8 mouse cellular contexts compared by ENCODE assay signal in genomic region chr11:106627692-106628091, GRCm38 (mm10). TPM values are rescaled to one million over a fixed set of nuclear protein-coding genes. Genes with fewer than 3 reads are reported as not detected.
DNase-seq lines count a peak whose midpoint lies in the region; ATAC-seq and TF ChIP-seq lines count a peak whose summit lies in the region.

No protein-coding gene starts in this region.

- ATAC-seq in intestine, postnatal 0 days = peak; percentile 41; the same call in 1 of the 2 replicates
- ATAC-seq in limb, embryonic 14.5 days (ENCODE audit: low FRiP score, low read depth) = peak; percentile 57
- peak; percentile 50 for ATAC-seq in stomach, postnatal 0 days (ENCODE audit: low FRiP score, low TSS enrichment)

- no peak for TF ChIP-seq POLR2A in limb, embryonic 14.5 days (IDR thresholded peaks at IDR 0.05; ENCODE audit: borderline replicate concordance, extremely low read depth, insufficient read depth, insufficient read length)
- TF ChIP-seq POLR2A in myocyte (IDR thresholded peaks at IDR 0.05; ENCODE audit: insufficient read length, low read depth) = no peak

- H3K4me2 ChIP-seq in intestine, postnatal 0 days (replicated peaks; ENCODE audit: low read depth) = no peak overlapping the region
- no peak overlapping the region for H3K4me2 ChIP-seq in limb, embryonic 14.5 days (replicated peaks; ENCODE audit: low read depth, low read length, severe bottlenecking)
- H3K4me2 ChIP-seq in myocyte (ENCODE audit: low read depth) = no peak overlapping the region
- H3K4me2 ChIP-seq in stomach, postnatal 0 days (replicated peaks; ENCODE audit: low read depth) = no peak overlapping the region

- no peak overlapping the region for H3ac ChIP-seq in myocyte (ENCODE audit: control insufficient read depth, insufficient read length)

- H3K9ac ChIP-seq in intestine, postnatal 0 days (ENCODE audit: low read depth, low read length) = no peak overlapping the region
- H3K9ac ChIP-seq in limb, embryonic 14.5 days (ENCODE audit: low read depth, low read length, severe bottlenecking) = no peak overlapping the region
- H3K9ac ChIP-seq in stomach, postnatal 0 days (ENCODE audit: low read length) = no peak overlapping the region

- TF ChIP-seq CTCF in intestine, postnatal 0 days (IDR thresholded peaks at IDR 0.05; ENCODE audit: low read depth) = peak; percentile 94
- peak; percentile 96 for TF ChIP-seq CTCF in stomach, postnatal 0 days (IDR thresholded peaks at IDR 0.05; ENCODE audit: low read depth)

- no peaks in the 10 kb centered on the region for H3K36me3 ChIP-seq in intestine, postnatal 0 days (ENCODE audit: control insufficient read depth, insufficient read depth)
- no peaks in the 10 kb centered on the region for H3K36me3 ChIP-seq in limb, embryonic 14.5 days (ENCODE audit: control insufficient read depth, insufficient read depth, low read length)
- H3K36me3 ChIP-seq in myocyte (ENCODE audit: control insufficient read depth, insufficient read depth) = no peaks in the 10 kb centered on the region
- H3K36me3 ChIP-seq in stomach, postnatal 0 days (ENCODE audit: control insufficient read depth, insufficient read depth, low read length) = no peaks in the 10 kb centered on the region

- H3K4me1 ChIP-seq in intestine, postnatal 0 days (replicated peaks; ENCODE audit: control insufficient read depth, insufficient read depth, low read length) = no peaks in the 10 kb centered on the region
- H3K4me1 ChIP-seq in limb, embryonic 14.5 days (ENCODE audit: control insufficient read depth, insufficient read depth, low read length) = no peaks in the 10 kb centered on the region
- H3K4me1 ChIP-seq in stomach, postnatal 0 days (replicated peaks; ENCODE audit: control insufficient read depth, insufficient read depth) = no peaks in the 10 kb centered on the region

- no peaks in the 10 kb centered on the region for H3K27me3 ChIP-seq in intestine, postnatal 0 days (replicated peaks; ENCODE audit: control insufficient read depth, insufficient read depth, low read length)
- no peaks in the 10 kb centered on the region for H3K27me3 ChIP-seq in limb, embryonic 14.5 days (ENCODE audit: control insufficient read depth, insufficient read depth, low read length)
- peaks cover 7% of the 10 kb centered on the region for H3K27me3 ChIP-seq in myocyte (ENCODE audit: control insufficient read depth, insufficient read depth, insufficient read length)
- no peaks in the 10 kb centered on the region for H3K27me3 ChIP-seq in stomach, postnatal 0 days (ENCODE audit: control insufficient read depth, insufficient read depth, low read length)

- WGBS in intestine, postnatal 0 days = 18% methylated on average over 6 of the region's 6 CpGs
- WGBS in limb, embryonic 14.5 days = 20% methylated on average over 6 of the region's 6 CpGs
- WGBS in stomach, postnatal 0 days = 20% methylated on average over 6 of the region's 6 CpGs

- no peaks in the 10 kb centered on the region for H3K79me2 ChIP-seq in myocyte (ENCODE audit: control insufficient read depth, insufficient read depth)

- H3K27ac ChIP-seq in intestine, postnatal 0 days (ENCODE audit: low read depth, low read length) = no peak overlapping the region
- H3K27ac ChIP-seq in limb, embryonic 14.5 days (replicated peaks; ENCODE audit: low read depth, low read length) = no peak overlapping the region
- no peak overlapping the region for H3K27ac ChIP-seq in stomach, postnatal 0 days (replicated peaks)

- TF ChIP-seq EP300 in stomach, postnatal 0 days (optimal IDR thresholded peaks at IDR 0.05) = no peak

- DNase-seq in urinary bladder, postnatal 14 days (ENCODE audit: low spot score) = peak; percentile 74
- no peak for DNase-seq in urinary bladder, adult 2 months (ENCODE audit: low spot score)
- peak; percentile 63 for DNase-seq in cerebellum, adult 9-10 months
- DNase-seq in frontal cortex, postnatal 36 days (ENCODE audit: low spot score in 2 of 2) = peak; percentile 68 to 82
- peak; percentile 87 for DNase-seq in limb, embryonic 14.5 days (ENCODE audit: low spot score)
- peak; percentile 71 for DNase-seq in stomach, postnatal 0 days (ENCODE audit: low spot score)

- no peak overlapping the region for H3K4me3 ChIP-seq in intestine, postnatal 0 days (ENCODE audit: low read depth, low read length)
- H3K4me3 ChIP-seq in limb, embryonic 14.5 days (replicated peaks; ENCODE audit: low read length) = no peak overlapping the region
- H3K4me3 ChIP-seq in myocyte = no peak overlapping the region
- no peak overlapping the region for H3K4me3 ChIP-seq in stomach, postnatal 0 days (ENCODE audit: low read depth, low read length)

- no peaks in the 10 kb centered on the region for H3K9me3 ChIP-seq in intestine, postnatal 0 days (ENCODE audit: control insufficient read depth)
- no peaks in the 10 kb centered on the region for H3K9me3 ChIP-seq in limb, embryonic 14.5 days (ENCODE audit: control insufficient read depth, low read length)
- no peaks in the 10 kb centered on the region for H3K9me3 ChIP-seq in stomach, postnatal 0 days (ENCODE audit: control insufficient read depth, low read length)

TF ChIP-seq in myocyte, 11 proteins besides CTCF, POLR2A, EP300 and RAD21:
- TF ChIP-seq TCF3 (IDR thresholded peaks at IDR 0.05; ENCODE audit: insufficient read length, low read depth) (no peak), CEBPB (IDR thresholded peaks at IDR 0.05; ENCODE audit: insufficient read depth, poor library complexity, severe bottlenecking) (no peak), MAX (IDR thresholded peaks at IDR 0.05; ENCODE audit: low read depth) (no peak), MYOD1 (IDR thresholded peaks at IDR 0.05; ENCODE audit: control insufficient read depth in 1 of 3, insufficient read length in 2 of 3, low read depth in 2 of 3) (peak in 2 of 3 experiments; percentile 22 to 49), TCF12 (IDR thresholded peaks at IDR 0.05; ENCODE audit: insufficient read depth, poor library complexity, severe bottlenecking) (no peak), REST (IDR thresholded peaks at IDR 0.05; ENCODE audit: insufficient read depth, insufficient read length) (no peak), POLR2AphosphoS2 (IDR thresholded peaks at IDR 0.05; ENCODE audit: insufficient read length, low read depth) (no peak), MYOG (IDR thresholded peaks at IDR 0.05; ENCODE audit: control insufficient read depth in 1 of 3, insufficient read depth in 1 of 3, insufficient read length in 2 of 3, low read depth in 2 of 3) (peak in 2 of 3 experiments; percentile 13 to 16), USF1 (IDR thresholded peaks at IDR 0.05; ENCODE audit: low read depth) (no peak), E2F4 (IDR thresholded peaks at IDR 0.05; ENCODE audit: insufficient read depth) (no peak), SRF (IDR thresholded peaks at IDR 0.05; ENCODE audit: control insufficient read depth, insufficient read length, low read depth) (no peak)

RNA-seq across cellular contexts. Expression of gene Tex2, which starts 14.5 kb away (rescaled TPM):
- polyA plus RNA-seq in urinary bladder, adult 2 months (2012; rRNA removed) = 16.7 and 21.2 TPM in 2 replicates
- 17.1 and 19.3 TPM in 2 replicates for polyA plus RNA-seq in intestine, postnatal 0 days (2015; fragmentation: Nextera tagmentation; extraction: Ambion mirVana)
- polyA plus RNA-seq in limb, embryonic 14.5 days (2012; rRNA removed) = 8.0 and 8.7 TPM in 2 replicates
- polyA plus RNA-seq in limb, embryonic 14.5 days (2014; fragmentation: Nextera tagmentation; extraction: Ambion mirVana) = 10.1 and 10.8 TPM in 2 replicates
- polyA plus RNA-seq in myocyte (2012; fragmentation: generic; extraction: Trizol) = 7.0 TPM
- polyA plus RNA-seq in stomach, postnatal 0 days (2015; fragmentation: Nextera tagmentation; extraction: Ambion mirVana) = 11.6 and 12.1 TPM in 2 replicates
